In genomic region chr19:11785409-11786154, GRCm38 (mm10) we compare ENCODE assay signal across 25 mouse cellular contexts. TPM values are rescaled to one million over a fixed set of nuclear protein-coding genes. Genes with fewer than 3 reads are reported as not detected.
"Had no signal": no experiment of that assay in that cellular context is flagged by ENCODE, and none has a peak within 500 bp of the region (broad histone marks: within the 10 kb centered on the region; RNA-seq: fewer than 3 reads in every experiment).

No protein-coding gene starts in this region.

- H3K9me3 ChIP-seq: lung, embryonic 15.5 days; megakaryocyte, embryonic 14.5 days; midbrain, embryonic 13.5 days; midbrain, embryonic 15.5 days; neural tube, embryonic 12.5 days; stomach, embryonic 15.5 days had no signal

- H3K27ac ChIP-seq: lung, embryonic 15.5 days; macrophage; midbrain, embryonic 13.5 days; midbrain, embryonic 15.5 days; neural tube, embryonic 12.5 days; stomach, embryonic 15.5 days; stomach, postnatal 0 days had no signal

- H3K4me3 ChIP-seq: lung, embryonic 15.5 days; megakaryocyte, embryonic 14.5 days; midbrain, embryonic 13.5 days; midbrain, embryonic 15.5 days; neural tube, embryonic 12.5 days; stomach, embryonic 15.5 days had no signal

- DNase-seq: lung, adult 2 months; lung, postnatal 14 days; lung, postnatal 36 days; right cerebral cortex, postnatal 14 days; thymus, adult 2 months; thymus, postnatal 25 days; thymus, postnatal 4 days had no signal

- ATAC-seq: lung, postnatal 0 days; midbrain, embryonic 13.5 days; midbrain, embryonic 15.5 days had no signal

- H3K27me3 ChIP-seq: lung, embryonic 15.5 days; midbrain, embryonic 13.5 days; midbrain, embryonic 15.5 days; neural tube, embryonic 12.5 days; stomach, embryonic 15.5 days had no signal

- H3K4me1 ChIP-seq: lung, embryonic 15.5 days; megakaryocyte, embryonic 14.5 days; midbrain, embryonic 13.5 days; midbrain, embryonic 15.5 days; neural tube, embryonic 12.5 days; stomach, embryonic 15.5 days had no signal

- H3K9ac ChIP-seq: lung, embryonic 15.5 days; midbrain, embryonic 13.5 days; midbrain, embryonic 15.5 days; neural tube, embryonic 12.5 days; stomach, embryonic 15.5 days had no signal

- H3K4me2 ChIP-seq: lung, embryonic 15.5 days; midbrain, embryonic 11.5 days; midbrain, embryonic 13.5 days; midbrain, embryonic 15.5 days; neural tube, embryonic 12.5 days; stomach, embryonic 15.5 days had no signal

- H3K36me3 ChIP-seq: neural tube, embryonic 12.5 days had no signal

RNA-seq across cellular contexts. Expression of gene Gif, which starts 38.2 kb away (rescaled TPM):
- total RNA-seq: megakaryocyte progenitor cell, adult 5-6 weeks; midbrain, postnatal 0 days; monocyte, adult 5-6 weeks; neutrophil, adult 5-6 weeks had no signal
- polyA plus RNA-seq: macrophage; midbrain, embryonic 11.5 days; midbrain, embryonic 13.5 days; midbrain, embryonic 15.5 days; midbrain, postnatal 0 days; neural tube, embryonic 12.5 days; neural tube, embryonic 14.5 days; spleen, adult 2 months; urinary bladder, adult 2 months had no signal

RNA-seq across cellular contexts. Expression of gene Olfr1417, which starts 53.4 kb away (rescaled TPM):
- total RNA-seq: megakaryocyte progenitor cell, adult 5-6 weeks; midbrain, postnatal 0 days; monocyte, adult 5-6 weeks; neutrophil, adult 5-6 weeks had no signal
- polyA plus RNA-seq: lung, adult 2 months; lung, embryonic 15.5 days; macrophage; midbrain, embryonic 11.5 days; midbrain, embryonic 13.5 days; neural tube, embryonic 12.5 days; spleen, adult 2 months; stomach, embryonic 15.5 days; stomach, postnatal 0 days; testis, adult 2 months; thymus, adult 2 months had no signal
